Mouse (Mus musculus) spleen, postnatal 0 days (tissue): Measurements from ENCODE around the gene Klhl31. TPM values are rescaled to one million over a fixed set of nuclear protein-coding genes. Genes with fewer than 3 reads are reported as not detected.

Source experiments
- polyA plus RNA-seq: library from polyadenylated mRNA; unstranded; fragments of >200 nt; fragmentation: Nextera tagmentation; extraction: Ambion mirVana; gene quantifications from 2 replicates; pipeline ENCODE4 v1.2.1, GENCODE M21; 2015

Klhl31 gene
- 0.02 and 0.04 TPM in 2 replicates for polyA plus RNA-seq

DNA sequence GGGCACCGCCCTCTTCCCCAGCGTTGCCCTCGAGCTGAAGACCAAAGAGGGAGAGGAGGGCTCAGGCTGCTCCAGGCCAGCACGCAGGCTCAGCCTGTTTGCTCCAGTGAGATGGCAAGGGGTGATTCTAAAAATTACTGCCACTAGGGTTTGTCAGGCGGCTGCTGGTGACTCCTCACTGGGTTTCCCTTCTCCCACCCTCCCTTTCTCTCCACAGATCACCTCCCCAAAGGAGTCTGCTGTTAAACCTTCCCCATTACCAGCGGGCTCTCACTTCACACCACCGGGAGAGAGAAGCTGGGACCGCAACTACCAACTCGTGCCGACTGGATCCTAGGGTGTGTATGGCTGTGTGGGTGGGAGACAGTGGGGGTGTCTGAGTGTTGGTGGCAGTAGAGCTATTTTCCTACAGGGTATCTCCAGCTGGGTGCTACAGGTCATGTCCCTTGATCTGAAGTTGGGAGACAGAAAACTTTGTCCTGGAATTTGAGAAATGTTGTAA lies at the start of gene Klhl31:
Klhl31 (plus strand) TSS at position 51 of the 502 bp plus-strand sequence.

Other genes with a start within 250 kb of the Klhl31 start
- 4.4 and 4.6 TPM in 2 replicates for gene Lrrc1, start 91.6 kb upstream of the Klhl31 start, polyA plus RNA-seq
- gene Gclc, start 118.0 kb downstream of the Klhl31 start, polyA plus RNA-seq: 35.3 and 39.9 TPM in 2 replicates